Mouse (Mus musculus): Measurements from ENCODE around the gene Ephb2. TPM values are rescaled to one million over a fixed set of nuclear protein-coding genes. Genes with fewer than 3 reads are reported as not detected.

Gene Ephb2
- total RNA-seq, 4 experiments from 2014 or later: 20.6 to 36.8 (median 29.4) TPM

GRCm38 (mm10) chr4:136760882-136761281 lies 74.9 kb downstream of the Ephb2 start:
- DNase-seq: no peak

GRCm38 (mm10) chr4:136757096-136757495 lies 78.7 kb downstream of the Ephb2 start:
- DNase-seq: no peak

GRCm38 (mm10) chr4:136756486-136756885 lies 79.3 kb downstream of the Ephb2 start:
- no peak for DNase-seq

- DNase-seq: no peak
Measured at GRCm38 (mm10) chr4:136755364-136755811, 80.4 kb downstream of the Ephb2 start.

GRCm38 (mm10) chr4:136754256-136754655 lies 81.5 kb downstream of the Ephb2 start:
- DNase-seq: no peak

GRCm38 (mm10) chr4:136751355-136752020 lies 84.3 kb downstream of the Ephb2 start:
- DNase-seq: no peak

- DNase-seq: no peak
Measured at GRCm38 (mm10) chr4:136750578-136751338, 85.0 kb downstream of the Ephb2 start.

- no peak for DNase-seq
Measured at GRCm38 (mm10) chr4:136749851-136750577, 85.8 kb downstream of the Ephb2 start.

GRCm38 (mm10) chr4:136749431-136749830 lies 86.4 kb downstream of the Ephb2 start:
- no peak for DNase-seq

- no peak for DNase-seq
Measured at GRCm38 (mm10) chr4:136748842-136749392, 86.9 kb downstream of the Ephb2 start.

GRCm38 (mm10) chr4:136746516-136746915 lies 89.3 kb downstream of the Ephb2 start:
- DNase-seq: no peak

- DNase-seq: peak; percentile 73
Measured at GRCm38 (mm10) chr4:136742677-136743076, 93.1 kb downstream of the Ephb2 start.

GRCm38 (mm10) chr4:136741840-136742239 lies 93.9 kb downstream of the Ephb2 start:
- no peak for DNase-seq

GRCm38 (mm10) chr4:136740963-136741362 lies 94.8 kb downstream of the Ephb2 start:
- peak; percentile 30 for DNase-seq

- DNase-seq: no peak
Measured at GRCm38 (mm10) chr4:136739189-136739588, 96.6 kb downstream of the Ephb2 start.

- DNase-seq: no peak
Measured at GRCm38 (mm10) chr4:136738291-136738690, 97.5 kb downstream of the Ephb2 start.

GRCm38 (mm10) chr4:136735856-136736255 lies 99.9 kb downstream of the Ephb2 start:
- DNase-seq: no peak

- no peak for DNase-seq
Measured at GRCm38 (mm10) chr4:136734210-136734803, 101.5 kb downstream of the Ephb2 start.

- DNase-seq: no peak
Measured at GRCm38 (mm10) chr4:136733217-136733865, 102.4 kb downstream of the Ephb2 start.

GRCm38 (mm10) chr4:136732536-136733121 lies 103.2 kb downstream of the Ephb2 start:
- DNase-seq: no peak

GRCm38 (mm10) chr4:136731761-136732160 lies 104.0 kb downstream of the Ephb2 start:
- no peak for DNase-seq

Measured in adrenal gland, adult 8-10 months (tissue).